Mouse (Mus musculus): ENCODE measurements around the gene Slc7a4.

The Slc7a4 gene

DNA sequence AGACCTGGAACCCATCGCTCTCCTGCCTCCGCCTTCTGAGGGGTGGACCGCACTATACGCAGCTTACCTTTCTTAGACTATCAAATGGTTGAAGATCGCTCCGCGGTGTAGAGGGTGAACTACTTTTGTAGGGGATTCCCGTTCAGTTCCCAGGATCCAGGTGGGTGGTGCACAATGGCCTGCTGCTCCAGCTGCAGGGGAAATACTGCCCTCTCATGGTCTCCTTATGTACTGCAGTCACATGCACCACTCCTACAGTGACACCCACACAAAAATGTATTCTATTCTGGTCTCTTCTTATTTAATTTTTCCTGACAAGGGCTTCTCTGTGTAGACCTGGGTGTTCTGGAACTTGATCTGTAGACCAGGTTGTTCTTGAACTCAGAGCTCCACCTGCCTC is at the start of gene Slc7a4:
Gene Slc7a4, minus strand, starts transcription at position 151 of the 400 bp plus-strand sequence.
- DNase-seq (ENCODE audit: low spot score), result peak; percentile 70

DNA sequence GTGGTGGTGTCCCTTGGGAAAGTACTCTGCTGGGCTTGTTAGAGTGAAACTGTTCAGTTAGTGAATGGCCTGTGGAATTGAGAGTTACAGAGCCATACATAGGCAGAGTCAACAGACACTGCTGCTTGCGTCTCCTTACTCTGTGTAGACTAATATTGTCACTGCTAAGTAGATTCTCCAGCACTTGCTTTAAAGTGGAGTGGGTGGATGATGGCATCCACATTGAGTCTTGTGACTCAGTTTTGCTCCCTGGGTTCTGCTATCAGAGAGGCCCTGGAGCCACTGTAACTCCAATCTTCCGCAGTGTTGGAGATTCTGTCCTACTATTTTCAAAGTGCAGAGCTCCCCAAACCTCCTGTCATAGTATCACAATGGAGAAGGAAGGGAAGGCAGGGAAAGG is 49.6 kb upstream of the Slc7a4 start:
- no peak for DNase-seq (ENCODE audit: low spot score)

DNA sequence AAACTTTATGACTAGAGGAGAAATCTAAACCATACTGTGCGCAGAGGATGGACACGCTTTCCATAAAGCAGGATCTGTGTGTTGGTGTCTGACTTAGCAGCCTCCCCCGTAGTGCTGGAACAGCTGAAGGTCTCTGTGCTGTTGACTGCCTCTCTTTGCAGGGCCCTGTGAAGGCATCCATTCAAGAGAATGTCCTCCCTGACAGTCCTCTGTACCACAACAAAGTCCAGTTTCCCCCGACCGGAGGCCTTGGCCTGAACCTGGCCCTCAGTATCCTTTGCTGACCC is 43.2 kb upstream of the Slc7a4 start:
- no peak for DNase-seq (ENCODE audit: low spot score)

DNA sequence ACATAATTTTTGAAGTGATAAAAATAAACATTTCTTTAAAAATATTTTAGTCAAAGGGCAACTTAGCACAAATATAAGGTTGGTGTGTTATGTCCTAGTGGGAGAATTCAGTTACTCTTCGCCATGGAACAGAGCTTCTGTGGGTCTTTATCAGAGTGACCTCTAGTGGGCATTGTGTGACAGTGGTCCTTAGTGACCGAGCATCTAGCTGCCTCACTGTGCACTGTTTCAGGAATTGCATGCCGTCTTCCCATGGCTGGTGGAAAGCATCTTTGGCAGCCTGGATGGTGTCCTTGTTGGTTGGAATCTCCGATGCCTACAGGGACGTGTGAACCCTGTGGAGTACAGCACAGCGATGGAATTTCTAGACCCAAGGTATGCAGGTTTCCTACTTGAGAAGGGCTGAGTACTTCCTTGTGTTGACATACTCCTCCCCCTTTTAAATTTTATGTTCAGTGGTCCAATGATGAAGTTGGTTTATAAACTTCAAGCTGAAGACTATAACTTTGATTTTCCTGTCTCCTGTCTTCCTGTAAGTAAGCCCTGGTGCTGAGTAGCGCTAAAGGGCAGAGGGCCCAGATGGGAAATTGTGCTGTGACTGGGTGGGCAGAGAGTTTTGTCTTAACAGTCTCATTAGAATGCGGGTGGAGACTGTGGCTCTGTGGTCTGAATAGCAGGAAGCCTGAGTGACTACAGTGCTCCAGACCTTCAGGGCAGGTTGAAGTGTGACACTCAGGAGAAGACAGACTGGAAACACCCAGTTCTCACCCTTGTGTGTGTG is 42.7 kb upstream of the Slc7a4 start:
- peak; percentile 73 for DNase-seq (ENCODE audit: low spot score)

DNA sequence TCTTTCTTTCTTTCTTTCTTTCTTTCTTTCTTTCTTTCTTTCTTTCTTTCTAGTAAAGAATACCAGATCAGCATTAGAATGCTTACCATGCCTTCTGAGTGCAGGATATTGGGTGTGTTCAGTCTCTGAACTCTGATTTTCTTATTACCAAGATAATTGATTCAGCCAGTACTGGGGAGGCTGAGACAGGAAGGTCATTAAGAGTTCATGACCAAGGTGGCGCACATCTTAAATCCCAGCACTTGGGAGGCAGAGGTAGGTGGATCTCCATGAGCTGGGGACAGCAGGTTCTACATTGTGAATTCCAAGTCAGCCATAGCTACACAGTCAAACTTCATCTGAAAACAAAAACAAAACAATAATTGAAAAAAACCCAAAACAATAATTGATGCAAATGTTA is 38.9 kb upstream of the Slc7a4 start:
- DNase-seq (ENCODE audit: low spot score), result no peak

DNA sequence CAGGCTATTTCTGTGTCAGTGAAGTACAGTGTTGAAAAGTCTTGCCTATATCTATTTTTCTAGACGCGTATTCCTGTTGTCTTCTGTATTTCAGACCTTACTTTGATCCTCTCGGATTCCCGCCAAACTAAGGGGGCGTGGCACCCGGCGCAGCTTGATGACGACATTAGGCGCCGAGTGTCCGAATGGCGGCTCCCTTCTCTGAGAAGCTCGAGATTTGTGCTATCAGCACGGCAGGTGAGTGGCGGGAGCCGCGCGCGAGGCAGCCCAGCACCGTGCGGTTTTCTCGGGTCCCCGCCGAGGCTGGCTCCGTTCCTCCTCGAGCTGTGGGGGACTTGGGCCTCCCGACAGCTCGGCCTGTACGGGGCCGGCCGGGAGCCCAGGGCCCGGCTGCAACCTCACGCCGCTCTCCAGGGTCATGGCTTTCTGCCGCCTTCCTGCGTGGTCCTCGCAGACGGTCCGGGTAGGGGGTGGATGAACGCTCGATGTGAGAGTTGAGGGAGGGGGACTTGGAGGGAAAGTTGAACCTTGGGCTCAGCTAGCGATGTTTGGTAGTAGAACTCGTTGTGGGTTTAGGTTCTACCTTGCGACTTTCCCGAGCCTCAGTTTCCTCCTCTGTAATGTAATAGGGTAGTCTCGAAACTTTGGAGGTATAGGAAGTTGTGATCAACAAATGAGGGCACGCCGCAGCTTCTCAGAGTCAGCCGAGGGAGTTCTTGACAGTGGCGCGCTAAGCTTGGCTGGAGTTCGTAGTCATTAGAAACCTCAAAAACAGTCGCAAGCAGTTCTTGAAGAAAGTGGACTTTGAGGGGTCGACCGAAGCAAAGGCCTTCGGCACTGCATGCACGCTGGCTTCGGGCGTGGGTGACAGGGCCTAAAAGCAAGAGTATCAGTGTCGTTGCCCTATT is 36.4 kb upstream of the Slc7a4 start, which contains the start of gene Smpd4:
Gene Smpd4, plus strand, starts transcription at position 157 of the 908 bp plus-strand sequence.
- DNase-seq (ENCODE audit: low spot score), result peak; percentile 95

DNA sequence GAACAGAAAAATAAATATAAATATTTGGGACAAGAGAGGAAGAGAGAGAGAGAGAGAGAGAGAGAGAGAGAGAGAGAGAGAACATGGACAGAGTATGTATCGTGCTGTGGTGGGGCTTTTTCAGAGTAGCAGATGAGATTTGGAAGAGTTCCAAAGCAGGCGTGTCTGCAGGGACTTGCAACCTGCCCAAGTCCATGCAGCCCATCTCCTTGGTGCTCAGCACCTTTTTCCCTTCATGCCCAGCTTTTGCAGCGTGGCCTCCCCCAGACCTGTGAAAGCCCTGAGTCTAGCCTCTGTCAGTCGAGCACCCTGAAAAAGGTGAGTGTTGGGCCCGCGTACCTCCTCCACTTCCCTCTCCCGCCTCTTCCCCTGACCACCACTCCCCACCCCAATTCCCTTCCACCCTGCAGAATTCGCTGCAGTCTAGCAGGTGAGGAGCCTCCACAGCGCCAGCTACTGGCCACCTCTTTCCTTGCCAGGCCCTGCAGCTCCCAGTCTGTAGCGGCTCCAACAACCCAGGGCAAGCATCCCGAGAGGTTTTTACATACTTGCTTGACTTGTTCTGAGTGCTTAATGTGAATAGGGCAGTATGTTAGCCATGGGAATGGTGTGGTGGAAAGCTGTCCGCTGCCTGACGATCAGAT is 35.0 kb upstream of the Slc7a4 start:
- peak; percentile 78 for DNase-seq (ENCODE audit: low spot score)

DNA sequence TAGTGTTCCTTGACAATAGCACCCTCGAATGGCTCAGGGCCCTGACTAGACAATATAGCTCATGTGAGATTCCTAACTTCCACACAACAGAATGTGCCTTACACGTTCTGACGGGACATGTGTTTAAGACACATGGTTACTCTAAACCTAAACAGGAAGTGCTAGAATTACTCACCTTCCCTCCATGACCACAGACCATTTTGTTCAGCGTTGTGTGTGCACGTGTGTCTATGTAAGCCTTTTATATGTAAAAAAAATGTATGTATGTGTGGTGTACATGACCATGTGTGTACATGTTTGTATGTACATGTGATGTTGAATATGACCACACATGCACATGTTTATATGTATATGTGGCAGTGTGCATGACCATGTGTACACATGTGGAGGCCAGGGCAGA is 33.2 kb upstream of the Slc7a4 start:
- no peak for DNase-seq (ENCODE audit: low spot score)

DNA sequence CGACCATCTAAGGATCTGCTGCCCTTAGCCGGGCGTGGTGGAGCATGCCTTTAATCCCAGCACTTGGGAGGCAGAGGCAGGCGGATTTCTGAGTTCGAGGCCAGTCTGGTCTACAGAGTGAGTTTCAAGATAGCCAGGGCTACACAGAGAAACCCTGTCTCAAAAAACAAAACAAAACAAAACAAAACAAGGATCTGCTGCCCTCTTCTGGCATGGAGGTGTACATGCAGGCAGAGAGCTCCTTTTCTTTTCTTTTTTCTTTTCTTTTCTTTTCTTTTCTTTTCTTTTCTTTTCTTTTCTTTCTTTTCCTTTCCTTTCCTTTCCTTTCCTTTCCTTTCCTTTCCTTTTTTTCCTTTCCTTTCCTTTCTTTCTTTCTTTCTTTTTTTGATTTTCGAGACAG is 31.7 kb upstream of the Slc7a4 start:
- peak; percentile 21 for DNase-seq (ENCODE audit: low spot score)

DNA sequence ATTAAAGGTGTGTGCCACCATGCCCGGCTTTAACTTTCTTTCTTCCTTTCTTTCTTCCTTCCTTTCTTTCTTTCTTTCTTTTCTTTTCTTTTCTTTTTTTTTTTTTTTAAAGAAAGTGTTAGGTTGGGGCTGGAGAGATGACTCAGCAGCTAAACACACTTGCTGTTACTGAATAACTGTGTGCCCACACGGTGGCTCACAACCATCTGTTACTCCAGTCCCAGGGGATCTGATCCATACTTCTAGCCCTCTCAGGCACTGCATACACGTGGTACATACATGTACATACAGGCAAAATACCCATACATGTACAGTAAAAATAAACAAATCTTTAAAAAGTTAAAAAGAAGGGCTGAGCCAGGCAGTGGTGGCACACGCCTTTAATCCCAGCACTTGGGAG is 28.4 kb upstream of the Slc7a4 start:
- DNase-seq (ENCODE audit: low spot score), result no peak

DNA sequence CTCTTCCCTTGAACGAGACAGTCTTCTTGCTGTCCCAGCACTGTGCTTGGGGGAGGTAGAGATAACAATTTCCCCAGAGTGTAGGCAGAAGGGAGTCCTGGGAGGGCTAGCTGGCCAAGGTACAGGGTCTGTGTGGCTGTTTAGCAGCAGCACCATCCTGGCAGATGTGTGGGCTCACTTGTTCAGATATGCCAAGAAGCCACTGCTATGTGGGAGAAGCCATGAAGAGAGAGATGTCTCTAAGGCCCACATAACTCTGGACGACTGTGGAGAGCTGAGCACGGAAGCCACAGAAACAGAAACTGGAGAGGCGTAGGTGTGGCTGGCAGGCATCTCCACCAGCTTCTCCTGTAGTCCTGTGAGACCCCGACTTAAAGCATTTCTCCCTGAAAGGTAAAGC is 22.7 kb upstream of the Slc7a4 start:
- DNase-seq (ENCODE audit: low spot score), result no peak

DNA sequence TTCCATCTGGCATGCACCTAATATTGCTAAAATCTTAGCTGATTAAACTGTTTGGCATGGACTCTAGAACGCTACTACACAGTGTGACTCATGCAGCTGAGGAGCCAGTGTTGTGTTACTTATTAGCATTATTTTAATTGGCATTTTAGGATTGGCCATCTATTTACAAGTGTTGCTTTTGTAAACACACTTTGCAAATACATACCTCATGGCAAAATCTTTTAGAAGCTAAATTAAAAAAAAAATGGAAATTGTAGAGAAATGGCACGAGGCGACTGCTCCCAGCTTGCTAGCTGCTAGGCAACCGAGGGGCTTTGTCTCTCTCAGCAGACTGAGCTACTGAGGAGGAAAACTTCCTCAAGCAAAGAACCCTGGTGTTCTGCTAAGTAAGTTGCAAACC is 21.9 kb upstream of the Slc7a4 start:
- no peak for DNase-seq (ENCODE audit: low spot score)

DNA sequence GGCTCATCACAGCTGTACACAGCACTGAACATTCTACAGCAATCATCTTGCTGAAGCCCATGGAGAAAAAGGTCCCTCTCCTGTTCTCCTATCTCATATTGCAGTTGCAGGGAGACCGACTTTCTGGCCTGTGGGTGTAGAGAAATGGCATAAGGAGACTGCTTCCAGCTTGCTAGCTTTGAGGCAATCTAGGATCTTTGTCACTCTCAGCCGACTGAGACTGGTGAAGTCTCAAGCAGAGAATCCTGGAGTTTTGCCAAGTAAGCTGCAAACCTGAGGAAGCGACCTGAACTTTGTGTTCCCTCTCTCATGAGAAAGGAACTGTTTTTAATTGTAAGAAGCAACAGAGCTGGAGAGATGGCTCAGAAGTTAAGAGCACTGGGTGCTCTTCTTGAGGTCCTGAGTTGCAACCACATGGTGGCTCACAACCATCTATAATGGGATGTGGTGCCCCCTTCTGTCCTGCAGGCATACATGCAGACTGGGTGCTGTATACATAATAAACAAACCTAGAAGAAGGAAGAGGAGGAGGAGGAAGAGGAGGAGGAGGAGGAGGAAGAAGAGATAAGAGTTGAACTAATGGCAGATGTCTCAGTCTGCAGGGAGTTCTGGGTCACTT is 18.0 kb upstream of the Slc7a4 start:
- DNase-seq (ENCODE audit: low spot score), result no peak

DNA sequence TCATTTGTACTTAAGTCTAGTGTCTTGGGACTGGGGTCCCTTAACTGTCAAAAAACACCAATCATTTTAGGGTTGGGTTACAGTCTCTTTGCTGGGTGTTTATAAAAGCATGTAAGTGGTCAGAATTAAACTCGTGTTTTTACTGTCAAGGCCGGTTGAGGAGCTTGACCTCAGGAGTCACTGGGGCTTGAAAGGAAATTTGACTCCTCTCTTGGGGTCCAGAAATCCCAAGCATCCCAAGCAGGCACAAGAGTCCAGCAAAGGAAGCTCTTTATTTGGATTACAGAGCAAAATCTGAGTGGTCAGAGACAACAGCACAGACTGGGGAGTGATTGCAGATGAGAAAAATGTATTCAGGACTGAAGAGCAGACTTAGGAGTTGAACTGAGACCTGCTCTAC is 7.7 kb upstream of the Slc7a4 start:
- peak; percentile 61 for DNase-seq (ENCODE audit: low spot score)

DNA sequence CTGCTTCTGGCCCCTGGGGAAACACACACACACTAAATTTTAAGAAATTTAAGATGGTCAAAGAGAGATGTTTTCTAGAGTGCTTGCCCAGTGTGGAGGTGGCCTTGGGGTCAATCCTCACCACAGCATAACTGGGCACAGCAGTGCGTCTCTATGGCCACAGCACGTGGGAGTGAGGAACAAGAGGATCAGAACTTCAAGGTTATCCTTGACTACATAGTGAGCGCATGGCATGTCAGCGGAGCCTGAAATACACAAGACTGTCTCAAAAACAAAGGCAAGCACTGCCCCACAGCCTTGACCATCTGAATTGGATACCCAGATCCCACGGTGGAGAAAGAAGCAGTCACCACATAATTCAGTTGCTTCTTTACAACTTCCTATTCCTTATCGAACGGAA is 1.5 kb upstream of the Slc7a4 start:
- DNase-seq (ENCODE audit: low spot score), result no peak

DNA sequence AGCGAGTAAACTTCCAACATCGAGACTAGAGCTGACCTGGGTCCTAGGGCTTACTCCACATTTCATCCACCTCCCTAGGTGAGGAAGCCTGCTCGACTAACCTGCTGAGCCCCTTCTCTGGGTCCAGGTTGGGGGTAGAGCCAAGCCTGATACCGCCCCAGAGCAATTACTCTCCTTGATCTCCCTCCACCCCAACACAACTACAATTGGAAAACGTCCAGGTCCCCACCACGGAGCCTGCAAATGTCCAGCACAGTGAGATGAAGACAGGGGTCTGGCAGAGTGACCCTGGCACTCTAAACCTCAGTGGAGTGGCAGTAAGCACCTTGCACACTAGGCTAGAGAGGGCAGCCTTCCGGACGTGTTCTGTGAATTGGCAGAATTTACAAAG is 6.2 kb downstream of the Slc7a4 start:
- no peak for DNase-seq (ENCODE audit: low spot score)

DNA sequence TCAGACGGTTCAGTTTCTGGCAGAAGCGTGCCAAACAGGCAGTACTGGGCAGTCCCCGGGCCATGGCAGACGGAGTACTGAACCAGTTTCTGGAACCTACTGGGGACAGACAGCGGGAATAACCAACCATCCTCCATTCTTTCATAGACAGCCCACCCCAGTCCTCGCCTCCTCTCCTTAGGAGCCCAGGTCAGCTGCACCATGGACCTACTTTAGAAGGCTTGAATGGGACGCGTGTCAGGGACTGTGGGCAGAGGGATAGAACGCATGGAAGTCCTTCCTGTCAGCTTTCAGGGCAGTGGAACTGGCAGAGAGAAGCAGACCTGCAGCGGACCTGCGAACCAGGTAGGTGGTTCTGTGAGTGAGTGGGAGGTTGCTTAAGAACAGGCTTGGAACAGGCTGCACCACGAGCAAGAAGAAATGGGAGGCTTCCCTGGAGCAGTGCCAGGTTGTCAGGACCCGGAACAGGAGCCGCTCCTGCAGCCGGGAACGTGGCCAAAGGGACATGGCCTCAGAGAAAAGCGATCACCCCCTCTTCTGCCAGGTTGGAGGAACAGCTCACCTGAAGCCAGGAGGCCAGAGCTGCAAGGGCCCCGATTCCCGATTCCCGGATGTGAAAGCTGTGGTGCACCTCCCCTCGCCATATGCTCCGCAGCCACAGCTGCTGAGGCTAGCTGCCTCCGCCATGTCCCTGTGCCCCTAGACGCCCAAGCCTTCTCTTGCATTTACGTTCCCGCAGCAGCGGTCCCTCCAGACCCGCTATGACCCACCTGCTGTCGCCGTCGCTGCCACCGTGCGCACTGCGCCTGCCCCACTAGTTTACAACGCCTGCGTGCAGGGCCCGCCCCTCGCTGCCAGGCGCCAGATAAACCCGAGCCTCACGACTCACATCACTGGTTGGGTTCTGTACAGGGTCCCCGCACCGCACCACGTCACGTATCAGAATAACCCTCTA is 6.9 kb downstream of the Slc7a4 start:
- DNase-seq (ENCODE audit: low spot score), result peak; percentile 29

DNA sequence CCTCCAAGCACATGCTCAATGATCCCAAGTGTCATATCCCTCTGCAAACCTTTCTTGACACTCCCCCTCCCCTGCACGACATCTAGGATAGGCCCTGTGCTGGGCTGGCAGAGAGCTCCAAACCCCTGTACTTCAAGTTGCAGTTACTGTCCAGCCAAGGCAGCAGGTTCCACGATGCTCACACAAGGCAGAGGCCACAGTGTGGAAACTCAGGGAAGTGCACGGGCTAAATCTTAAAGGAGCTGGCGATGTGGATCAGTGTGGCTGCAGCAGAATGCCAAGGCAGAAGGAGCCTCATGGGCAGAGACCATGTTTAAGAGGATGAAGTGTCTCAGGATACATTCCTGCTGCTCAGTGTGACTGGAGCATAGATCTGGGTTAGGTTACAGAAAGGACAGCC is 16.8 kb downstream of the Slc7a4 start:
- no peak for DNase-seq (ENCODE audit: low spot score)

DNA sequence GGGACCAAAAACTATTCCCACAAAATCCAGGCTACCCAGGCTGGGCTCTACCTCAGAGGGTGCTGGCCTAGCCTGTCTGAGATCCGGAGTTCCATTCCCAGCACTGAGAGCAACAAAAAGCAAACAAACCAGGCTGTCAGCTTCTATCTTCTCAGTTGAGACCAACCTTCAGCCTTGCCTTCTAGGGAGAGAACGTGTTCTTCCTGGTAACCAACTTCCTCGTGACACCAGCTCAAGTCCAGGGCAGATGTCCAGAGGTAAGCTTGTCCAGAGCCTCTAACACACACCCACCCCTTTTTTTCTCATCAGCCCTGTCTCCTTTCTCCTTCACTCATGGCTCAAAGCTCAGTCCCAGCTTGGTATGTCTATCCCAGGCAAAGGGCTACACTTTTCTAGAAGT is 18.2 kb downstream of the Slc7a4 start:
- no peak for DNase-seq (ENCODE audit: low spot score)

DNA sequence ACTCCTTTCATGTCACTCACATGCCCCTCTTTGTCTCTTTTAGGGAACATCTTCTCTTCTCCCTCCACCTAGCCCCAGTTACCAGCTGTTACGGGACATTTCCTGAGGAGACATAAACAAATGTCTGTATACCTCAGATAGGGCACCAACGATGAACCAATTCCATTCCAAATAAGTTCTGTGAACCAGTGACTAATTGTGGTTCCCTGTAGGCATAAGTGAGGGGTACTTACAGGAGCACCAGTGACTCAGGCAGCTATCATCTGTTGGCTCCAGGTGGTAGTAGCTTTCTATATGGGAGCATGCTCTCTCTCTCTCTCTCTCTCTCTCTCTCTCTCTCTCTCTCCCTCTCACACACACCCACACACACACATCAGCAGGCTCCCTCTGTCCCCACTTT is 18.8 kb downstream of the Slc7a4 start:
- no peak for DNase-seq (ENCODE audit: low spot score)

DNA sequence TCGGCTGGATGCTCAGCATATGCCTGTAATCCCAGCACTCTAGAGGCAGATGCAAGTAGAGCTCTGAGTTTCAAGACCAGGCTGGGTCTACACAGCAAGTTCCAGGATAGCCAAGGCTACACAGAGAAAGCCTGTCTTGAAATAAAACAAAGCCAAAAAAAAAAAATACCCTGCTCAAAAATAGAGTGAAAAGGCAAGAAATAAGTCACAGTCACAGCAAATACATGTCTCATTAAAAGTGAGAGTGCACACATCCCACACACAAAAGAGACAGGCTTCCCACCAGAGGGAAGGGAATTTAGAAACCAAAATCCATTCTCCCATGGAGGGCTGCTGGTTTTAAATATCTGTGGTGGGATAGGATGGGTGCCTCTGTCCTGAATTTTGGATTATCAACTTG is 19.4 kb downstream of the Slc7a4 start:
- no peak for DNase-seq (ENCODE audit: low spot score)
